Mouse (Mus musculus) adrenal gland (tissue): ENCODE measurements around the gene Sept7.
"Not testable (repeated sequence)": the region's sequence is repeated elsewhere in the genome, so short reads cannot be mapped to it uniquely, and the experiment has no call there.

Source experiments
- intact Hi-C: fragments of 180-260 bp; cut with DNase I; formaldehyde crosslinking; loops from one replicate; pipeline ENCODE4 v1.15.1; 2025
- long read RNA-seq, 2 experiments: library from polyadenylated mRNA; unstranded; transcript quantifications; one replicate each; pipeline ENCODE4 v2.0.0; 2020; ENCODE audit warnings: borderline replicate concordance in 1 of 2; ENCODE audit not compliant: insufficient replicate concordance in 1 of 2

The Sept7 gene
- long read RNA-seq, experiment 1, partial matches to known transcripts, result 52 of 166 reads
- long read RNA-seq, experiment 1, other reads (novel, unspliced or antisense), result 114 of 166 reads
- long read RNA-seq, experiment 2, partial matches to known transcripts, result 115 of 197 reads
- long read RNA-seq, experiment 2, other reads (novel, unspliced or antisense), result 82 of 197 reads

DNA sequence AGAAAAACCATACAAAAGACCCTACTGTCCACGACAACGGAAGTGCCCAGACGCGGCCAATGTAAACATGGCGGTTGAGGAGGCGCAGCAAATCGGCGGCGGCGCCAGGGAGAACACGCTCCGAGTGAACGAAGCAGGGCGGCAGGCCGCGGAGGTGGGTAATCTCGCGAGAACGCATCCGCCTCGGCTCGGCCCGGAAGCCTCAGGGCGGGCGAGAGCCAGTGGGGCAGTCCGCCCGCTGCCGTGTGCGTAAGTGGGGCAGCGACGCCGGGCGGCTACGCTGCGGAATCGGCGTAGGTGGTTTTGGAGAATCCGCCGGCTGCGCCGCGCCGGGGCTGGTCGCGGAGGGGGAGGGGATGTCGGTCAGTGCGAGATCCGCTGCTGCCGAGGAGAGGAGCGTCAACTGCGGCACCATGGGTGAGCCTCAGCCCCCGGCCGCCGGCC lies at the start of gene Sept7:
Gene Sept7 (plus strand): TSS at position 157 of the 444 bp plus-strand sequence.
- intact Hi-C loops, result loop anchor here (5.0 kb wide), 1 partner anchor 100 kb away; the partner anchor contains the start of gene Herpud2

DNA sequence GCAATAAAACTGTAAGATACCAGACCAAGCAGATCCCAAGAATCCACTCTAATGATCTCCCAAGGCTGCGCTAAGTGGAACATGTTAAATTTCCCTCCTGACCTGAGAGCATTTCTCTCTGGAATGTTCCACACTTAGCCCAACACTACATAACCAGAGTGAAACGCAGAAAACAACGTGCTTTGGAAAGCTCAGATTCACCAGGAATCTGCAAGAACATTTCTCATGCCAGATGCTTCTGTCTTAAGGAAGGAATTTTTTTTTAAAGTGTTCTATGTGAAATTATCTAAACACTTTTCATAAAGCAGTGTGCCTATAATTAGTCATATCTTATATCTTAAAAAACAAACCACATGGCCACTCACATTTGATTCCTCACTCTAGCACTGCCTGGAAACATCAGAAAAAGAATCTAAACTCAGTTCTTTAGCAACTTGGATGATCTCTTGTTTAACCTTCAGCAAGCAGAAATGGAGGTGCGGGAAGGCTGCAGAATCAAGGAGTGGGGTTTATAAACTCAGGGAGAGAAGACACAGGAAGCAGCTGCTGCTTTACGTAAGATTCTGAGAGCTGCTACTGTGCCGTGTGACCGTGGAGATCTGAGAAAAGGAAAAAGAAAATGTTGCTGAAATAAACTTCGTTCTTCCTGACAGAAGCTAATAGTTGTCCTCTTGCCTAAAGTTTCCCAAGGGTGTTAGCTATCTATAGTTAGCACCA lies 44.0 kb upstream of the Sept7 start:
- intact Hi-C loops, result no loop called here

GRCm38 (mm10) chr9:25212309-25213163 lies 39.7 kb upstream of the Sept7 start:
- intact Hi-C loops, result no loop called here

DNA sequence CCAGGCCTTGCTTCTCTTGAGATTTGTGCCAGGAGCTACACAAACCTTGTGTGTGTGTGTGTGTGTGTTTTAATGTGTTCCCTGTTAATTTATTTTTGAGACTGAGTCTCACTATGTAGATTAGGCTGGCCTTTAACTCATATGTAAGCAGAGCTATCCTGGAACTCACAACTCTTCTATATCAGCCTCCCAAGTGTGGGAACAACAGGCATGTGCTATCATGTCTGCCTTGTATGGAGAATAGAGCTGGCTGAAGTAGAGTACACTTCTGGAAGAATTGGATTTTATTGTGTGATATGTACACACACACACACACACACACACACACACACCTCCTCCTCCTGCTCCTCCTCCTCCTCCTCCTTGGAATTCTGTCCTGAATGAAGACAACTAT lies 39.1 kb upstream of the Sept7 start:
- intact Hi-C loops, result no loop called here

DNA sequence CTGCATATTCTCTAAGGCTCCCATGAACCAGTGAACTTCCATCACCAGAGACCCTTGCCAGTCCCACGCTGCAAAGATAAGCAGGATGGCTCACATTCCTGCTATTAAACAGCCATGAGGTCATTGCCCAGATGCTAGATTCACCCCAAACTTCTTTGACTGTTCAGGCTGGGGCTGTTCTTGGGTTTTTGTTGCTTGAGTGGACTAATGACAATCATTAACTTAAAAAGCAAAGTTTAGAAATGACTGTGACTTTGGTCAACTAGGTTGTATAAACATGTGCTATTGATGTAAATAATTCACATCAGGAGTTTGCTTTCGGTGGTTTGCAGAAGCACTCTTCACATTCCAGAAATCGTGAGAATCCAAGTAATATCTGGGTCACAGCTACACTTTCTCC lies 36.8 kb upstream of the Sept7 start:
- intact Hi-C loops, result no loop called here

GRCm38 (mm10) chr9:25216210-25216609 lies 36.0 kb upstream of the Sept7 start:
- intact Hi-C loops, result no loop called here

DNA sequence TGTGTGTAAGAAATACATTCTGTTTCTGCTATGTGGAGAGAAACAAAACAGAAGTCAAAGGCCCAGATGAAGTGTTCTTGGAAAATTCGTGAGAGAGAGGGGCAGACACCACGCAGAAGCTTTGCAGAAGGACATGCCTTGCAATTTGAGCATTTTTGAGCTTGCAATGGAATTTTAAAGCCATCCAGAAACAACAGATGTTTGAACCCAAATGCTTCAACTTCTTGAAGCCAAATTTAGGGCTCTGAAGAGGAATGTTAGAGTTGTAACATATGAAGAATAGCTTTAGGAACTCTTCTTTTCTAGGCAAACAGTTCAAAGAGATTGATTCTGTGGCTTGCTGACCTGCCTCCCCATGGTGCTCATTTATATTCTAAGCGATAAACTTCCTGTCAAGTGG lies 33.3 kb upstream of the Sept7 start:
- intact Hi-C loops, result no loop called here

- intact Hi-C loops, result no loop called here
Measured at GRCm38 (mm10) chr9:25219882-25220281, 32.4 kb upstream of the Sept7 start.

DNA sequence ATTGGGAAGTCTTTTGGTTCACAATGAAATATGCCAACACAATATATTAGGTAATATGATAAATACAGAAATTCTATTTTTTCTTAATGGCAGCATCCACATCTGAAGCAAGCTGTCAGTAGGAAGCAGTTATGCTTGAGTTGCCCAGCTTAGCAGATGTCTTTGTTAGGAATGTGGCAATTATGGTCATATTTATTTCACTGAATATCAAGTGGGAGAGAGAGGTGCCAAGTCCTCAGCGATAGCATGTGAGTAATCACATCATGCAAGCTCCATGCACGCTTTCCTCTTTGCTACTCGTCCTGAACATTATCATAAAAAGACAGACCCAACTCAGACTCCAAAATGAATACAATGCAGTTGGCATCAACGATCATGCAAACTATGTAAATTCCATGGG lies 27.3 kb upstream of the Sept7 start:
- intact Hi-C loops, result no loop called here

DNA sequence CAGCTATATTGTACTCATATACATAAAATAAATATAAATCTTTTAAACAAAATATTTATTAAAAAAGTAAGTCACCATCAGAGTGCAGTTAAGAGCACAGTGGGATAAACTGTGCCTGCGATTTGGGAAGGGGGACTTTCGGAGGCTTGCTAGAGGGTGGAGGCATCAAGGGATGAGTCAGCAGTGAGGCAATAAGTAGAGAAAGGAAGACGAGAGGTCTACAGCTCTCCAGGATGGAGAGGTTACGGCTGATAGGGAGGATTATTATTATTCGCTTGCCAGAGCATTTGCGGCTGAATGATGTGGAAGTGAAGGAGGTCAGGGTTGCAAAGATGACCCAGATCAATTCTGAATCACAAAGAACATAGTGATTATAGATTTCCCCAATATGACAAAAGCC lies 22.5 kb upstream of the Sept7 start:
- intact Hi-C loops, result no loop called here

GRCm38 (mm10) chr9:25230213-25231039 lies 21.8 kb upstream of the Sept7 start:
- intact Hi-C loops, result no loop called here

- intact Hi-C loops, result no loop called here
Measured at GRCm38 (mm10) chr9:25241065-25241464, 11.2 kb upstream of the Sept7 start.

DNA sequence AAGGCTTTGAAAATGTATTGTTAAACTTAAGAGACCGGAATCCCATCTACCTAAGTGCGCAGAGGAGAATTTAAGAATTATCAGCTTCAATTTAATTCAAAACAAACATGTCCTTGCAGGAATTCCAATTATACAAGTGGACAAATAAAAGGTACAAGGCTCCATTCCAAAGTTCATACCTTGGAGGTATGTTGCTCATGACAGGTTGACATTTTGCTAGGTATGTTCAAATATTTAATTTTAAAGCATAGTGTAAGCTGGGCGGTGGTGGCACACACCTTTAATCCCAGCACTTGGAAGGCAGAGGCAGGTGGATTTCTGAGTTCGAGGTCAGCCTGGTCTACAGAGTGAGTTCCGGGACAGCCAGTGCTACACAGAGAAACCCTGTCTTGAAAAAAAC lies 10.5 kb upstream of the Sept7 start:
- intact Hi-C loops, result not testable (repeated sequence)

- intact Hi-C loops, result no loop called here
Measured at GRCm38 (mm10) chr9:25242266-25242665, 10.0 kb upstream of the Sept7 start.

- intact Hi-C loops, result no loop called here
Measured at GRCm38 (mm10) chr9:25243926-25244657, 8.1 kb upstream of the Sept7 start.

DNA sequence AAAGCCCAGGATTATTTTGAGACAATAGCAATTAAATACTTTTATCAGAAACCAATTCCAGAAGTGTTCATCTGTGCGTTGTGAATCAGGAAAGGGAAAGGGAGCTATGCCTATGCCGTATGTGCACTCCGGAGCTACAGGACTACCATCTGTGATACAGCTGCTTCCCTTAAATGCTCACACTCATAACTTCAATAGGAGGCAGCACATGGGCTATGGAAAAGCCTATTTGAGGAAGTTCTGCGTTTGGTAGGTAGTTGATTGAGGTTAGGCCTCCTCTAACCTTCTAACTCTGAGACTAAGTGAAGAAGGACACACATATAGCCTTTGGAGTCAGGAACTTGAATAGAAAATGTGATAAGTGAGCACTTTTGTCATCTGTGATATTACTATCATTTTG lies 7.1 kb upstream of the Sept7 start:
- intact Hi-C loops, result loop anchor here (5.0 kb wide), 1 partner anchor 73 kb away; no protein-coding TSS in a partner anchor

DNA sequence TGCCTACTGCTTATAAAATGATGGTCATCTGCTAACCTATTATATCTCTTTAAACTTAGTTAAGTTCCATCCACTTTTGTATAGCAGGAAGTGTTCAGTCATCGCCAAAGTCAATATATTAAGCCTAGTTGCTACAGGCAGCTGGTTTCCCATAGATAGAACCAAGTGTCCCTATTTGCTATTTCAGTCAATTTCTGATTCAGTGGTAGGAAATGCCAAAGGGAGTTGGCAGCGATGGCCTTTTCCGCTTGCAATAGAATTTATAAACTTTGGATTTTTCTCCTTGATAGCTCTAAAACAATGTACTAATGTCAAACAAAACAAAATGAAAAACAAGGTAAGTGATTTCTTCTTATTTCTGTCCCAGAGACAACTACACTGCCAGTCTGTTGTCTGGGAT lies 5.7 kb upstream of the Sept7 start:
- intact Hi-C loops, result loop anchor here (5.0 kb wide), 1 partner anchor 74 kb away; no protein-coding TSS in a partner anchor

GRCm38 (mm10) chr9:25251174-25251573 lies 1.1 kb upstream of the Sept7 start:
- intact Hi-C loops, result loop anchor here (5.0 kb wide), 1 partner anchor 99 kb away; the partner anchor contains the start of gene Herpud2

GRCm38 (mm10) chr9:25251611-25252282 lies 492 bp upstream of the Sept7 start:
- intact Hi-C loops, result loop anchor here (5.0 kb wide), 1 partner anchor 99 kb away; the partner anchor contains the start of gene Herpud2
